Mouse (Mus musculus): ENCODE data around the gene Slc7a4. TPM values are rescaled to one million over a fixed set of nuclear protein-coding genes. Genes with fewer than 3 reads are reported as not detected.
"Not testable (repeated sequence)": the region's sequence is repeated elsewhere in the genome, so short reads cannot be mapped to it uniquely, and the experiment has no call there.

Slc7a4 gene
- total RNA-seq (2021), result 100 to 1,000 TPM in 1 of 2 experiments, 10 to 100 TPM in 1; 89.6 to 101 TPM

- no peak for DNase-seq (ENCODE audit: low spot score in 2 of 2)
- intact Hi-C loops (cut with DNase I), result no loop called here
These were observed at the start of gene Slc7a4 for GRCm38 (mm10) chr16:17583064-17583463. Gene Slc7a4, minus strand, starts transcription at chr16:17583214.

DNA sequence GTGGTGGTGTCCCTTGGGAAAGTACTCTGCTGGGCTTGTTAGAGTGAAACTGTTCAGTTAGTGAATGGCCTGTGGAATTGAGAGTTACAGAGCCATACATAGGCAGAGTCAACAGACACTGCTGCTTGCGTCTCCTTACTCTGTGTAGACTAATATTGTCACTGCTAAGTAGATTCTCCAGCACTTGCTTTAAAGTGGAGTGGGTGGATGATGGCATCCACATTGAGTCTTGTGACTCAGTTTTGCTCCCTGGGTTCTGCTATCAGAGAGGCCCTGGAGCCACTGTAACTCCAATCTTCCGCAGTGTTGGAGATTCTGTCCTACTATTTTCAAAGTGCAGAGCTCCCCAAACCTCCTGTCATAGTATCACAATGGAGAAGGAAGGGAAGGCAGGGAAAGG, 49.6 kb upstream of the Slc7a4 start:
- DNase-seq (ENCODE audit: low spot score in 2 of 2), result no peak
- intact Hi-C loops (cut with DNase I), result no loop called here

DNA sequence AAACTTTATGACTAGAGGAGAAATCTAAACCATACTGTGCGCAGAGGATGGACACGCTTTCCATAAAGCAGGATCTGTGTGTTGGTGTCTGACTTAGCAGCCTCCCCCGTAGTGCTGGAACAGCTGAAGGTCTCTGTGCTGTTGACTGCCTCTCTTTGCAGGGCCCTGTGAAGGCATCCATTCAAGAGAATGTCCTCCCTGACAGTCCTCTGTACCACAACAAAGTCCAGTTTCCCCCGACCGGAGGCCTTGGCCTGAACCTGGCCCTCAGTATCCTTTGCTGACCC, 43.2 kb upstream of the Slc7a4 start:
- no peak for DNase-seq (ENCODE audit: low spot score in 2 of 2)
- intact Hi-C loops (cut with DNase I), result no loop called here

- intact Hi-C loops (cut with DNase I), result no loop called here
- no peak for DNase-seq (ENCODE audit: low spot score in 2 of 2)
These were observed 42.7 kb upstream of the Slc7a4 start for GRCm38 (mm10) chr16:17625488-17626268.

DNA sequence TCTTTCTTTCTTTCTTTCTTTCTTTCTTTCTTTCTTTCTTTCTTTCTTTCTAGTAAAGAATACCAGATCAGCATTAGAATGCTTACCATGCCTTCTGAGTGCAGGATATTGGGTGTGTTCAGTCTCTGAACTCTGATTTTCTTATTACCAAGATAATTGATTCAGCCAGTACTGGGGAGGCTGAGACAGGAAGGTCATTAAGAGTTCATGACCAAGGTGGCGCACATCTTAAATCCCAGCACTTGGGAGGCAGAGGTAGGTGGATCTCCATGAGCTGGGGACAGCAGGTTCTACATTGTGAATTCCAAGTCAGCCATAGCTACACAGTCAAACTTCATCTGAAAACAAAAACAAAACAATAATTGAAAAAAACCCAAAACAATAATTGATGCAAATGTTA, 38.9 kb upstream of the Slc7a4 start:
- intact Hi-C loops (cut with DNase I), result no loop called here
- DNase-seq (ENCODE audit: low spot score in 2 of 2), result no peak

DNA sequence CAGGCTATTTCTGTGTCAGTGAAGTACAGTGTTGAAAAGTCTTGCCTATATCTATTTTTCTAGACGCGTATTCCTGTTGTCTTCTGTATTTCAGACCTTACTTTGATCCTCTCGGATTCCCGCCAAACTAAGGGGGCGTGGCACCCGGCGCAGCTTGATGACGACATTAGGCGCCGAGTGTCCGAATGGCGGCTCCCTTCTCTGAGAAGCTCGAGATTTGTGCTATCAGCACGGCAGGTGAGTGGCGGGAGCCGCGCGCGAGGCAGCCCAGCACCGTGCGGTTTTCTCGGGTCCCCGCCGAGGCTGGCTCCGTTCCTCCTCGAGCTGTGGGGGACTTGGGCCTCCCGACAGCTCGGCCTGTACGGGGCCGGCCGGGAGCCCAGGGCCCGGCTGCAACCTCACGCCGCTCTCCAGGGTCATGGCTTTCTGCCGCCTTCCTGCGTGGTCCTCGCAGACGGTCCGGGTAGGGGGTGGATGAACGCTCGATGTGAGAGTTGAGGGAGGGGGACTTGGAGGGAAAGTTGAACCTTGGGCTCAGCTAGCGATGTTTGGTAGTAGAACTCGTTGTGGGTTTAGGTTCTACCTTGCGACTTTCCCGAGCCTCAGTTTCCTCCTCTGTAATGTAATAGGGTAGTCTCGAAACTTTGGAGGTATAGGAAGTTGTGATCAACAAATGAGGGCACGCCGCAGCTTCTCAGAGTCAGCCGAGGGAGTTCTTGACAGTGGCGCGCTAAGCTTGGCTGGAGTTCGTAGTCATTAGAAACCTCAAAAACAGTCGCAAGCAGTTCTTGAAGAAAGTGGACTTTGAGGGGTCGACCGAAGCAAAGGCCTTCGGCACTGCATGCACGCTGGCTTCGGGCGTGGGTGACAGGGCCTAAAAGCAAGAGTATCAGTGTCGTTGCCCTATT, 36.4 kb upstream of the Slc7a4 start, which contains the start of gene Smpd4:
TSS of gene Smpd4 (plus strand) at position 157 of the 908 bp plus-strand sequence.
- intact Hi-C loops (cut with DNase I), result loop anchor here (2.0 kb wide), 1 partner anchor 61 kb away; no protein-coding TSS in a partner anchor
- peak; percentile 88 to 90 for DNase-seq (ENCODE audit: low spot score in 2 of 2)

DNA sequence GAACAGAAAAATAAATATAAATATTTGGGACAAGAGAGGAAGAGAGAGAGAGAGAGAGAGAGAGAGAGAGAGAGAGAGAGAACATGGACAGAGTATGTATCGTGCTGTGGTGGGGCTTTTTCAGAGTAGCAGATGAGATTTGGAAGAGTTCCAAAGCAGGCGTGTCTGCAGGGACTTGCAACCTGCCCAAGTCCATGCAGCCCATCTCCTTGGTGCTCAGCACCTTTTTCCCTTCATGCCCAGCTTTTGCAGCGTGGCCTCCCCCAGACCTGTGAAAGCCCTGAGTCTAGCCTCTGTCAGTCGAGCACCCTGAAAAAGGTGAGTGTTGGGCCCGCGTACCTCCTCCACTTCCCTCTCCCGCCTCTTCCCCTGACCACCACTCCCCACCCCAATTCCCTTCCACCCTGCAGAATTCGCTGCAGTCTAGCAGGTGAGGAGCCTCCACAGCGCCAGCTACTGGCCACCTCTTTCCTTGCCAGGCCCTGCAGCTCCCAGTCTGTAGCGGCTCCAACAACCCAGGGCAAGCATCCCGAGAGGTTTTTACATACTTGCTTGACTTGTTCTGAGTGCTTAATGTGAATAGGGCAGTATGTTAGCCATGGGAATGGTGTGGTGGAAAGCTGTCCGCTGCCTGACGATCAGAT, 35.0 kb upstream of the Slc7a4 start:
- intact Hi-C loops (cut with DNase I), result loop anchor here (2.0 kb wide), 1 partner anchor 59 kb away; no protein-coding TSS in a partner anchor
- peak; percentile 35 to 53 for DNase-seq (ENCODE audit: low spot score in 2 of 2)

DNA sequence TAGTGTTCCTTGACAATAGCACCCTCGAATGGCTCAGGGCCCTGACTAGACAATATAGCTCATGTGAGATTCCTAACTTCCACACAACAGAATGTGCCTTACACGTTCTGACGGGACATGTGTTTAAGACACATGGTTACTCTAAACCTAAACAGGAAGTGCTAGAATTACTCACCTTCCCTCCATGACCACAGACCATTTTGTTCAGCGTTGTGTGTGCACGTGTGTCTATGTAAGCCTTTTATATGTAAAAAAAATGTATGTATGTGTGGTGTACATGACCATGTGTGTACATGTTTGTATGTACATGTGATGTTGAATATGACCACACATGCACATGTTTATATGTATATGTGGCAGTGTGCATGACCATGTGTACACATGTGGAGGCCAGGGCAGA, 33.2 kb upstream of the Slc7a4 start:
- DNase-seq (ENCODE audit: low spot score in 2 of 2), result no peak
- intact Hi-C loops (cut with DNase I), result no loop called here

GRCm38 (mm10) chr16:17614740-17615139, 31.7 kb upstream of the Slc7a4 start:
- intact Hi-C loops (cut with DNase I); DNase-seq (ENCODE audit: low spot score in 2 of 2): not testable (repeated sequence)

DNA sequence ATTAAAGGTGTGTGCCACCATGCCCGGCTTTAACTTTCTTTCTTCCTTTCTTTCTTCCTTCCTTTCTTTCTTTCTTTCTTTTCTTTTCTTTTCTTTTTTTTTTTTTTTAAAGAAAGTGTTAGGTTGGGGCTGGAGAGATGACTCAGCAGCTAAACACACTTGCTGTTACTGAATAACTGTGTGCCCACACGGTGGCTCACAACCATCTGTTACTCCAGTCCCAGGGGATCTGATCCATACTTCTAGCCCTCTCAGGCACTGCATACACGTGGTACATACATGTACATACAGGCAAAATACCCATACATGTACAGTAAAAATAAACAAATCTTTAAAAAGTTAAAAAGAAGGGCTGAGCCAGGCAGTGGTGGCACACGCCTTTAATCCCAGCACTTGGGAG, 28.4 kb upstream of the Slc7a4 start:
- intact Hi-C loops (cut with DNase I), result no loop called here
- DNase-seq (ENCODE audit: low spot score in 2 of 2), result peak in 1 of 2 experiments; percentile 46

DNA sequence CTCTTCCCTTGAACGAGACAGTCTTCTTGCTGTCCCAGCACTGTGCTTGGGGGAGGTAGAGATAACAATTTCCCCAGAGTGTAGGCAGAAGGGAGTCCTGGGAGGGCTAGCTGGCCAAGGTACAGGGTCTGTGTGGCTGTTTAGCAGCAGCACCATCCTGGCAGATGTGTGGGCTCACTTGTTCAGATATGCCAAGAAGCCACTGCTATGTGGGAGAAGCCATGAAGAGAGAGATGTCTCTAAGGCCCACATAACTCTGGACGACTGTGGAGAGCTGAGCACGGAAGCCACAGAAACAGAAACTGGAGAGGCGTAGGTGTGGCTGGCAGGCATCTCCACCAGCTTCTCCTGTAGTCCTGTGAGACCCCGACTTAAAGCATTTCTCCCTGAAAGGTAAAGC, 22.7 kb upstream of the Slc7a4 start:
- DNase-seq (ENCODE audit: low spot score in 2 of 2), result peak in 1 of 2 experiments; percentile 43
- intact Hi-C loops (cut with DNase I), result no loop called here

DNA sequence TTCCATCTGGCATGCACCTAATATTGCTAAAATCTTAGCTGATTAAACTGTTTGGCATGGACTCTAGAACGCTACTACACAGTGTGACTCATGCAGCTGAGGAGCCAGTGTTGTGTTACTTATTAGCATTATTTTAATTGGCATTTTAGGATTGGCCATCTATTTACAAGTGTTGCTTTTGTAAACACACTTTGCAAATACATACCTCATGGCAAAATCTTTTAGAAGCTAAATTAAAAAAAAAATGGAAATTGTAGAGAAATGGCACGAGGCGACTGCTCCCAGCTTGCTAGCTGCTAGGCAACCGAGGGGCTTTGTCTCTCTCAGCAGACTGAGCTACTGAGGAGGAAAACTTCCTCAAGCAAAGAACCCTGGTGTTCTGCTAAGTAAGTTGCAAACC, 21.9 kb upstream of the Slc7a4 start:
- intact Hi-C loops (cut with DNase I), result no loop called here
- no peak for DNase-seq (ENCODE audit: low spot score in 2 of 2)

- intact Hi-C loops (cut with DNase I), result no loop called here
- DNase-seq (ENCODE audit: low spot score in 2 of 2), result no peak
These were observed 18.0 kb upstream of the Slc7a4 start for GRCm38 (mm10) chr16:17600944-17601562.

DNA sequence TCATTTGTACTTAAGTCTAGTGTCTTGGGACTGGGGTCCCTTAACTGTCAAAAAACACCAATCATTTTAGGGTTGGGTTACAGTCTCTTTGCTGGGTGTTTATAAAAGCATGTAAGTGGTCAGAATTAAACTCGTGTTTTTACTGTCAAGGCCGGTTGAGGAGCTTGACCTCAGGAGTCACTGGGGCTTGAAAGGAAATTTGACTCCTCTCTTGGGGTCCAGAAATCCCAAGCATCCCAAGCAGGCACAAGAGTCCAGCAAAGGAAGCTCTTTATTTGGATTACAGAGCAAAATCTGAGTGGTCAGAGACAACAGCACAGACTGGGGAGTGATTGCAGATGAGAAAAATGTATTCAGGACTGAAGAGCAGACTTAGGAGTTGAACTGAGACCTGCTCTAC, 7.7 kb upstream of the Slc7a4 start:
- no peak for DNase-seq (ENCODE audit: low spot score in 2 of 2)
- intact Hi-C loops (cut with DNase I), result no loop called here

DNA sequence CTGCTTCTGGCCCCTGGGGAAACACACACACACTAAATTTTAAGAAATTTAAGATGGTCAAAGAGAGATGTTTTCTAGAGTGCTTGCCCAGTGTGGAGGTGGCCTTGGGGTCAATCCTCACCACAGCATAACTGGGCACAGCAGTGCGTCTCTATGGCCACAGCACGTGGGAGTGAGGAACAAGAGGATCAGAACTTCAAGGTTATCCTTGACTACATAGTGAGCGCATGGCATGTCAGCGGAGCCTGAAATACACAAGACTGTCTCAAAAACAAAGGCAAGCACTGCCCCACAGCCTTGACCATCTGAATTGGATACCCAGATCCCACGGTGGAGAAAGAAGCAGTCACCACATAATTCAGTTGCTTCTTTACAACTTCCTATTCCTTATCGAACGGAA, 1.5 kb upstream of the Slc7a4 start:
- intact Hi-C loops (cut with DNase I), result no loop called here
- DNase-seq (ENCODE audit: low spot score in 2 of 2), result no peak

DNA sequence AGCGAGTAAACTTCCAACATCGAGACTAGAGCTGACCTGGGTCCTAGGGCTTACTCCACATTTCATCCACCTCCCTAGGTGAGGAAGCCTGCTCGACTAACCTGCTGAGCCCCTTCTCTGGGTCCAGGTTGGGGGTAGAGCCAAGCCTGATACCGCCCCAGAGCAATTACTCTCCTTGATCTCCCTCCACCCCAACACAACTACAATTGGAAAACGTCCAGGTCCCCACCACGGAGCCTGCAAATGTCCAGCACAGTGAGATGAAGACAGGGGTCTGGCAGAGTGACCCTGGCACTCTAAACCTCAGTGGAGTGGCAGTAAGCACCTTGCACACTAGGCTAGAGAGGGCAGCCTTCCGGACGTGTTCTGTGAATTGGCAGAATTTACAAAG, 6.2 kb downstream of the Slc7a4 start:
- intact Hi-C loops (cut with DNase I), result no loop called here
- no peak for DNase-seq (ENCODE audit: low spot score in 2 of 2)

- intact Hi-C loops (cut with DNase I), result no loop called here
- peak; percentile 78 to 84 for DNase-seq (ENCODE audit: low spot score in 2 of 2)
These were observed 6.9 kb downstream of the Slc7a4 start for GRCm38 (mm10) chr16:17575870-17576824.

DNA sequence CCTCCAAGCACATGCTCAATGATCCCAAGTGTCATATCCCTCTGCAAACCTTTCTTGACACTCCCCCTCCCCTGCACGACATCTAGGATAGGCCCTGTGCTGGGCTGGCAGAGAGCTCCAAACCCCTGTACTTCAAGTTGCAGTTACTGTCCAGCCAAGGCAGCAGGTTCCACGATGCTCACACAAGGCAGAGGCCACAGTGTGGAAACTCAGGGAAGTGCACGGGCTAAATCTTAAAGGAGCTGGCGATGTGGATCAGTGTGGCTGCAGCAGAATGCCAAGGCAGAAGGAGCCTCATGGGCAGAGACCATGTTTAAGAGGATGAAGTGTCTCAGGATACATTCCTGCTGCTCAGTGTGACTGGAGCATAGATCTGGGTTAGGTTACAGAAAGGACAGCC, 16.8 kb downstream of the Slc7a4 start:
- no peak for DNase-seq (ENCODE audit: low spot score in 2 of 2)
- intact Hi-C loops (cut with DNase I), result no loop called here

DNA sequence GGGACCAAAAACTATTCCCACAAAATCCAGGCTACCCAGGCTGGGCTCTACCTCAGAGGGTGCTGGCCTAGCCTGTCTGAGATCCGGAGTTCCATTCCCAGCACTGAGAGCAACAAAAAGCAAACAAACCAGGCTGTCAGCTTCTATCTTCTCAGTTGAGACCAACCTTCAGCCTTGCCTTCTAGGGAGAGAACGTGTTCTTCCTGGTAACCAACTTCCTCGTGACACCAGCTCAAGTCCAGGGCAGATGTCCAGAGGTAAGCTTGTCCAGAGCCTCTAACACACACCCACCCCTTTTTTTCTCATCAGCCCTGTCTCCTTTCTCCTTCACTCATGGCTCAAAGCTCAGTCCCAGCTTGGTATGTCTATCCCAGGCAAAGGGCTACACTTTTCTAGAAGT, 18.2 kb downstream of the Slc7a4 start:
- intact Hi-C loops (cut with DNase I), result no loop called here
- DNase-seq (ENCODE audit: low spot score in 2 of 2), result no peak
